Comparison of ENCODE assay signal across 15 mouse cellular contexts in genomic region chr7:83648807-83649206, GRCm38 (mm10). TPM values are rescaled to one million over a fixed set of nuclear protein-coding genes. Genes with fewer than 3 reads are reported as not detected.
DNase-seq lines count a peak whose midpoint lies in the region; ATAC-seq and TF ChIP-seq lines count a peak whose summit lies in the region.
"Had no signal": no experiment of that assay in that cellular context is flagged by ENCODE, and none has a peak within 500 bp of the region (broad histone marks: within the 10 kb centered on the region; RNA-seq: fewer than 3 reads in every experiment).

No protein-coding gene starts in this region.

- no peak for TF ChIP-seq POLR2A in bone marrow macrophage, adult 2 months (IDR thresholded peaks at IDR 0.05; ENCODE audit: borderline replicate concordance, low read depth, low read length)
- no peak for TF ChIP-seq POLR2A in small intestine, adult 2 months (IDR thresholded peaks at IDR 0.05; ENCODE audit: low read depth, low read length)
- no peak for TF ChIP-seq POLR2A in kidney, adult 2 months (IDR thresholded peaks at IDR 0.05; ENCODE audit: low read depth, low read length)

- TF ChIP-seq CTCF in bone marrow macrophage, adult 2 months (IDR thresholded peaks at IDR 0.05; ENCODE audit: low read depth, low read length) = no peak
- TF ChIP-seq CTCF in small intestine, adult 2 months (IDR thresholded peaks at IDR 0.05; ENCODE audit: extremely low read depth, insufficient read length, insufficient replicate concordance, low read depth, low read length) = no peak
- TF ChIP-seq CTCF in kidney, adult 2 months (conservative IDR thresholded peaks at IDR 0.05; ENCODE audit: insufficient read depth, insufficient read length, low read depth, low read length) = no peak

- ATAC-seq in erythroid progenitor cell, adult 5-6 weeks (replicated peaks; ENCODE audit: low FRiP score, poor library complexity, severe bottlenecking) = no peak

- H3K36me3 ChIP-seq in small intestine, adult 2 months (ENCODE audit: control insufficient read depth, insufficient read depth, low read length) = peaks cover 11% of the 10 kb centered on the region; the same call in 1 of the 2 replicates
- no peaks in the 10 kb centered on the region for H3K36me3 ChIP-seq in kidney, adult 2 months (ENCODE audit: control insufficient read depth, insufficient read depth, low read length)
- H3K36me3 ChIP-seq: heart, embryonic 15.5 days; midbrain, embryonic 12.5 days had no signal

- H3K4me1 ChIP-seq in bone marrow macrophage, adult 2 months (ENCODE audit: control insufficient read depth, insufficient read depth, low read length) = peaks cover 83% of the 10 kb centered on the region
- H3K4me1 ChIP-seq in small intestine, adult 2 months (ENCODE audit: control insufficient read depth, insufficient read depth, insufficient read length, low read length) = peaks cover 3% of the 10 kb centered on the region; the same call in 1 of the 2 replicates
- no peaks in the 10 kb centered on the region for H3K4me1 ChIP-seq in kidney, adult 2 months (ENCODE audit: control insufficient read depth, insufficient read depth, low read length)
- H3K4me1 ChIP-seq: heart, embryonic 15.5 days; midbrain, embryonic 12.5 days had no signal

- DNase-seq in frontal cortex, adult 2 months (ENCODE audit: extremely low spot score in 1 of 2, low spot score in 1 of 2) = peak; percentile 14 to 53
- no peak for DNase-seq in frontal cortex, postnatal 25 days (ENCODE audit: low spot score in 2 of 2)
- peak; percentile 31 for DNase-seq in right cerebral cortex, adult 18-20 months
- DNase-seq in right cerebral cortex, postnatal 14 days = no peak
- no peak for DNase-seq in kidney, adult 2 months
- DNase-seq: cerebellum, adult 2 months; kidney, adult 18-20 months; kidney, postnatal 36 days; layer of hippocampus, postnatal 36 days had no signal

- peak overlapping the region; percentile 20; the same call in 1 of the 2 replicates for H3K27ac ChIP-seq in bone marrow macrophage, adult 2 months (ENCODE audit: insufficient read depth, low read depth, low read length)
- H3K27ac ChIP-seq in small intestine, adult 2 months (ENCODE audit: insufficient read depth, low read depth, low read length) = no peak overlapping the region
- H3K27ac ChIP-seq in kidney, adult 2 months (ENCODE audit: insufficient read depth, low read depth, low read length) = no peak overlapping the region
- H3K27ac ChIP-seq: heart, embryonic 15.5 days; hindbrain, embryonic 14.5 days; midbrain, embryonic 12.5 days had no signal

- no peaks in the 10 kb centered on the region for H3K27me3 ChIP-seq in small intestine, adult 2 months (ENCODE audit: control insufficient read depth, insufficient read depth, low read length)
- H3K27me3 ChIP-seq in kidney, adult 2 months (replicated peaks; ENCODE audit: control insufficient read depth, insufficient read depth, low read length) = no peaks in the 10 kb centered on the region
- H3K27me3 ChIP-seq: heart, embryonic 15.5 days had no signal

- 77% methylated on average over 7 of the region's 7 CpGs for WGBS in small intestine, adult 2 months
- WGBS in kidney, adult 2 months = 74% methylated on average over 7 of the region's 7 CpGs

- H3K4me3 ChIP-seq in bone marrow macrophage, adult 2 months (ENCODE audit: insufficient read depth, low read length) = no peak overlapping the region
- H3K4me3 ChIP-seq in small intestine, adult 2 months (ENCODE audit: low read depth, low read length) = 0 out of 2 replicates have a peak overlapping the region, but pooled peaks have one; percentile 9
- no peak overlapping the region for H3K4me3 ChIP-seq in kidney, adult 2 months (ENCODE audit: insufficient read depth, low read depth, low read length)
- H3K4me3 ChIP-seq: heart, embryonic 15.5 days; midbrain, embryonic 12.5 days had no signal

RNA-seq across cellular contexts. Expression of gene Stard5, which starts 17.0 kb away (rescaled TPM):
- polyA plus RNA-seq in frontal cortex, adult 2 months (2012; rRNA removed) = 13.2 and 13.9 TPM in 2 replicates
- 37.0 and 41.8 TPM in 2 replicates for polyA plus RNA-seq in bone marrow macrophage, adult 2 months (2012; ENCODE audit: insufficient read depth, insufficient read length, missing spikeins)
- polyA plus RNA-seq in small intestine, adult 2 months (2012; rRNA removed) = 2.5 and 4.9 TPM in 2 replicates
- total RNA-seq in erythroid progenitor cell, adult 5-6 weeks (2015; ENCODE audit: low replicate concordance) = 4.7 TPM in 1 of 2 replicates, not detected in the other
- total RNA-seq in erythroid progenitor cell, adult 5-6 weeks (2017; ENCODE audit: low replicate concordance) = 4.5 and 5.5 TPM in 2 replicates
- 80.0 and 88.2 TPM in 2 replicates for polyA plus RNA-seq in kidney, adult 2 months (2012; rRNA removed)

Comparison
In these comparisons a context has a peak if more than half of its experiments do, and no peak if none do; other contexts are left out.
1. DNase-seq: peak in frontal cortex, adult 2 months (2 of 2) and right cerebral cortex, adult 18-20 months (single experiment); none in frontal cortex, postnatal 25 days (0 of 2), right cerebral cortex, postnatal 14 days (single experiment) and kidney, adult 2 months (single experiment).